Mouse (Mus musculus): Measurements from ENCODE around the gene Fam166b.

- TF ChIP-seq CTCF (IDR thresholded peaks at IDR 0.05) (no peak), EP300 (IDR thresholded peaks at IDR 0.05) (no peak)
Observed at GRCm38 (mm10) chr4:43425197-43425596, 3.7 kb downstream of the Fam166b start.
